Mouse (Mus musculus): ENCODE data around the gene Rela.

DNA sequence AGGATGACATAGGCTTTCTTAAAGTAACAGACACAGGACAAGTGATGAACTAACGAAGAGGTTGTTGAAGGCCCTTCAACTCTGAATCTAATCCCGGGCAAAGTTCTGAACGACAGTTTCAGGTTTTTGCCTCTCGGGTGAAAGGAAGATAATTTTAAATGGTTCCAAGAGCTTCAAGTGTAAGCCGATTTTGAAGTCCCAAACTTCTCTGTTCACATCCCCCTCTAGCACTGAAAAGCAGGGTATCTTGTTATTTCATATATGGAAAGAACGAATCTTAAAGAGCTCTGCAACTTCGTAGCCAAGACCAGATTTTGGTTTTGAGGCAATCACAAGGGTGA is 51.8 kb downstream of the Rela start:
- no peak for TF ChIP-seq CTCF (IDR thresholded peaks at IDR 0.05; ENCODE audit: borderline replicate concordance, extremely low read depth, insufficient read depth, insufficient read length)
- no peak for TF ChIP-seq POLR2A (IDR thresholded peaks at IDR 0.05; ENCODE audit: borderline replicate concordance, extremely low read depth, insufficient read depth, insufficient read length, poor library complexity, severe bottlenecking)
